Mouse (Mus musculus) layer of hippocampus, adult 8-10 months (tissue): ENCODE data around the gene Tiam1. TPM values are rescaled to one million over a fixed set of nuclear protein-coding genes. Genes with fewer than 3 reads are reported as not detected.

Experiments
- DNase-seq, 2 experiments: peaks; one replicate each; pipeline ENCODE4 v3.0.0; 2022; ENCODE audit warnings: low spot score in 2 of 2
- total RNA-seq, 4 experiments: library from RNA; stranded (reverse); gene quantifications; 2 replicates each; pipeline ENCODE4 v1.2.4; 2022

The Tiam1 gene
- total RNA-seq, 4 experiments from 2014 or later, result 103 to 125 (median 116) TPM

DNA sequence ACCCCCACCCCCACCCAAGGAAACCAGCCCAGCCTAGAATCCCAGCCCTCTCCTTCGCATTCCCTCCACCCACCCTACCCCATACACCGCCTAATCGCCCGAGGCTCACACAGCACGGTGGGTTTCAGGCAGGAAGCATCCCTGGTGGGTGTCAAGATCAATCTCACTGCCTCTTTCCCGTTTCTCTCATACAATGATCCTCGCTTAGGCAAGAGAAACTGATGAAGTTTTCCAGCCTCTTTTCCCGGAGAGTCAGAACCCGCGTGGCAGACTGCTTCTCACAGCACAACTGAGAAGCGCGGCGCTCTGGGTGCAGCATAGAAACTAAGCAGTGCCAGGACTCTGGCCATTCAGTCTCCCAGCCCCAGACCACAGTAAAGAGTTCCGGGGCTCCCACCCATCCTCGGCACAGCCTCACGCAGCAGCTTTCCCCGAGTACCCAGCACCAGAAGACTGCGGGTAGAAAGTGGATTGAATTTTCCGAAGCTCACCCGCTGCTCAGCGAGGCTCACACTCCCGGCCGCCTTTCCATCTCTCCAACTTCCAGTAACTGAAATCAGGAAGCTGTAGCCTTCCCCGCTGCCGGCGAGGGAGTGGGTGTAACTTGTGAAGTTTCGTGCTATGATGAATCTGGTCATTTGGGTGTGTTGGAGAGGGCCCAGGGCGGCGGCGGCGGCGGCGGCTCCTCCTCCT is 183.2 kb downstream of the Tiam1 start:
- DNase-seq, result peak; percentile 51 to 65

DNA sequence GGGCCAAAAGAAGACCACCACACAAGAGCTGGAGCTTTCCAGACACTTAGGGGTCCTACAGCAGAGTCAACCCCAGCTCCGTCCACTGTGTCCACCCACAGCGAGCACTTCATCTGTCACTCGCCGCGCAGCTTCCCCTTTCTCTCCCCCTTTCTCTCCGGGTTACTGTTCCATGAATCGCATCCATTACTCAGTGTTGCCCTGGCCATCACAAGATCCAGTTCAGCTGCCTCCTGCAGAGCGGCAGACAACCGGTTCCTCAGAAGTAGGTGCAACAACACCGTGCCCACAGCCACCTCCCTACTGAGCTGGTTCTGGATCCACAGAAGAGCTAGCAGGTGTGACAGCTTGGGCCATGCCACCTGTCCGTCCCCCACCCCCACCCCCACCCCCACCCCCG is 184.6 kb downstream of the Tiam1 start:
- DNase-seq, result no peak

DNA sequence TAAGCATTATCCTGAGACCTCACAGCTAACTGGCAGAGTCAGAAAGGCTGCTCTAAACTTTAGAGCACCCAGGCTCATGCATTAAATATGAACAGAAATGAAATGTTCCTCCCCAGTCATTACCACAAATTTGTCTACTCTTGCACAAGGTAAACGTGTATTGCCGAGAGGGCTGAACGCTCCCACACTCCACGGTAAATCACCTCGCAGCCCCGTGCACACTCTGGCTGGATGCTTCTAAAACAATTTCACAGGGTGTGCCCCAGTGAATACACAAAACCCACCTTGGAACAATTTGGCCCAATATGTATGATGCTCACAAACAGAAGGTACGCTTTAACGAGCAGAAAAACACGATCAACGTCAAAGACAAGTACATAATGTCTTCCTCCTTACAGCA is 185.5 kb downstream of the Tiam1 start:
- DNase-seq, result no peak

DNA sequence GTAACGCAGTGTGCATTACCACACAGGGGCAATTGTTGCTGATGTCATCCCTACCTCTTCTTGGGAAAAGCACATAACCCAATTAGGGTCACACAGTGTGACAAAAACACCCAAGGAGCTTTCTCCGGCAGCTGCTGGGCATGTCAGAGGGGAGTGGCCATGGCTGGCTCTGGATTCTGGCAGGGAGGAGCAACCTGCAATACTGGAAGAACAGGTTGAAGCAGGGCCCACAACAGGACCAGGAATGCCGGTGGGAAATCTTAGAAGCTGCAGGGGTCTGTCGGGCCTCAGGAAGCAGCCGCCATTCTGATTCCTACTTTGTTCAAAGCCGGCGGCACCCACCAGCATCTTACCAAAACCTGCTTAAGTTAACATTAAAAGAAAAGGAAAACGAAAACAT is 189.0 kb downstream of the Tiam1 start:
- no peak for DNase-seq

DNA sequence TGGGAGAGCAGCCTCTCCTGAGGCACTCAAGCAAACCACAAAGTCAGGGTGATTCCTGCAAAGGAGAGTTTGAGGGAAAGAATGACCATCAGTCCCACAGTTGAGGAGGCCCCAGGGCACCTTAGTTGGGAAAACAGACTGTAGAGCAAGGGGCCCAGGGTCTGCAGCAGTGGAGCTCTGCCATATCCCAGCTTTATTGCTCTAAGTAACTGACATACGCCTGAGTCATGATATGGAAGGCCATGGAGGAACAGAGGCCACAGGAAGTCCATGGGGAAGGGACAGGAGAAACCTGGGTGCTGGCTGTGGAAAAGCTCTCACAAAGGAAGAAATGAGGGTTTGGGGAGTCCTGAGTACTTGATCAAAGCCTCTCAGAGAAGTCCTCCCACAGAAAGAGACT is 189.5 kb downstream of the Tiam1 start:
- no peak for DNase-seq

DNA sequence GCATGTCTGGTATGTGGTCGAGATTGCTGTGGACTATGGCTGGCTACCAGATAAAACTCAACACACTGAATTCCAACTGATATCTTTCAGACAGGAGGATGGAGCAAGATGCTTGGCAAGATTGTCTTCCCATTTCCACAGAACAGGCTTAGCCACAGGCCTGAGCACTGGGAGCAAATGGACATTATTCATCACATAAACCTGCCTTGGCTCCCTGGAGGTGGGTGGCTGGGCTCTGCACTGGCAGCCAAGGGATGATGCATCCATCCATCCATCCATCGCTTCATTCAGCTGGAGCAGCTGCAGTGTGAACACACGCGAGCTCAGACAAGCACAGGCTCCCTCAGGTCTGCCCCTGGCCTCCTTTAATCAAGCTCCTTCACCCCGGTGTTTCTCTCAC is 190.7 kb downstream of the Tiam1 start:
- DNase-seq, result no peak

DNA sequence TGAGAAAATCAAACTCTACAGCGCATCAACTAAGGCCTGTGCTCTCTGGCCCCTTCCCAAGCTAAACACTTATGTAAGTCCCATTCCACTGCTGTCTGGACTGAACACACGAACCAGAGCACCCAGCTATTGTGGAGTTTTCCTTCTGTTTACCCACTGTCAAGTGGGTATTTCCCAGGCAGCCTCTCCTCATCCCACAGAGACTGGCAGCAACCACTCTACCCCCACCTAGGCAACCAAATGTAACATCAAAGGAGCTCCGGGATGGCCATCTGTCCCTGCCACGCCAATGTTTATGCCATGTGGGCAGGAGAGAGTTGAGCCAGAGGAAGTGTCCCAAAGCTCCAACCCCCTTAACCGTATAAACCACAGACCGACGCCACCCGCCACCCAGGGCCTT is 192.8 kb downstream of the Tiam1 start:
- no peak for DNase-seq

DNA sequence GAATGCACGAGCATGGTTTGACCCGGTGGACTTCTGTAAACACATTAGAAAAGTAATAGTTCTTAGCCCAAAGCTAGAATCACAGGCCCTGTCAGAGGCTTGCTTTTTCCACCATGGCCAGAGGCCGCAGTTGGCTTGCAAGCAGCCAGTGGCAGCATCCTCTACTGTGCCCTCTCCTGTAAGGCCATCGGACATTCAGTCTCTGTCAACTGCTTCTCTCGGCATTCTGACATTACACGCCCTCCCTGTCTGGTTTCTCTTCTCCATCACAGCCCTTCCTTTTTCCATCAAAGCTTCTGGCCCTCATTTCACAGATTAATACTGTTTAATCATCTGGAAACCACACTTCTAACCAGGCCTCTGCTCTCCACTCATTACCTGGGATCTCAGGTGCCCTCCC is 193.3 kb downstream of the Tiam1 start:
- no peak for DNase-seq

DNA sequence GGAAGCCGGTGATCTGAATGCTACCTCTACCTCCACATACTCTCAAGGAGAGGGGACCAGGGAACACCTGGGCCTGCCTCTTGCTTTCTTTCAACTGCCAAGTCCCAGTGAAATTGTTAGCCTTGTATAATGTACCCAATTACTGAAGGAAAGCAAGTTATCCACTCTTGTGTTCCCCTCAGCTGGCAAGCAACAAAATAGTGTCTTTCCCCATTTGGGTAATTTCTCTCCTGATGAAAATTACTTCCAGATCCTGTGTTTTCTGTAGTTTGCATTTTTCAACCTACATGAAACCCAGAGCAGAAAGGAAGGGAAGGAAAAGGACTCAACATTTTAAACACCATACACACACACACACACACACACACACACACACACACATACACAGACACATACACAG is 195.5 kb downstream of the Tiam1 start:
- DNase-seq, result no peak

DNA sequence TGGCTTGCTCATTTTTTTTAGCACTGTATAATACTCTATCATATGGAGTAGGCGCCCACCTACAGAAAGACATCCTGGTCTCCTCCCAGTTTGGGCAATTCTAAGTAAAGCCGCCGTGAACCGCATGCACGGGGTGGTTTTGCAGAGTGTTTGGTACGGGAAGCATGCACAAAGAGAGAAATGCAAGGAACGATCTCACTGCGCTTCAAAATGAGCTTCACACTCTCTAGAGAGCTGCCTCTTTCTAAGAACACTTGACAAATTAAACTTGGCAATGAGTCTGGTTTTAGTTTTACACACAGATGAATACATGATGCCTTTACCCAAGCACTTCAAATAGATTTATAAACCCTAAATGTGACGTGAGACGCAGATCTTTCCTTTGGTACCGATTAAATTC is 196.8 kb downstream of the Tiam1 start:
- DNase-seq, result no peak

DNA sequence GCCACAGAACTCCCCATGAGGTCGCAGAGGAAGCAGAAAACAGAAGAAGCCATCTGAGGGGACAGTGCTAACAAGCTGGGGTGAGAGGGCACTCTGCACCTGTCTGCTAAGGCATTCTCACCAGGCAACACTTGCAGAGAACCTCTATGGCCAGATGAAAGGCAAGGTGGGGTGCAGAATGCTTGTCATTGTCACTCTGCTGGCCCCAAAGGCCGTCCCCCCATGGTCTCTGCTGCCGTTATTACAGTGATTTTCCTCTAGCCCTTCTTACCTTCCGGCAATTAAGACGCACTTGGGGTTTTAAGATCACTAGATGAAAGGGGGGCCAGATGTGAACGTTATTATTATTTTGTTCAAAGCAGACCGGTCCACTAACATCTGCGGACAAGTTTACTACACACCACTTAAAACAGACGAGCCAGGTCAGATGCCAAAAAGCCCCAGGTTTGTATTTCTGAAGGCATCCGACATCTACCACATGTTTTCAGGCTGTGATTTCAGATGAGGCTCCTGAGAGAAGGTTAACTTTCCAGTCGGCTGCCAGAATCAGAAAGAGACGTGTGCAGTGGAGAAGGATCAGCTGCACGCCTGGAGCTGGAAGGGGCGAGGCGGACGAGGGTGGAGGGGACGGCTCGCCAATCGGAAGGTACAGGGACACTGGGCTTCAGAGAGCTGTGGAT is 198.8 kb downstream of the Tiam1 start:
- no peak for DNase-seq

DNA sequence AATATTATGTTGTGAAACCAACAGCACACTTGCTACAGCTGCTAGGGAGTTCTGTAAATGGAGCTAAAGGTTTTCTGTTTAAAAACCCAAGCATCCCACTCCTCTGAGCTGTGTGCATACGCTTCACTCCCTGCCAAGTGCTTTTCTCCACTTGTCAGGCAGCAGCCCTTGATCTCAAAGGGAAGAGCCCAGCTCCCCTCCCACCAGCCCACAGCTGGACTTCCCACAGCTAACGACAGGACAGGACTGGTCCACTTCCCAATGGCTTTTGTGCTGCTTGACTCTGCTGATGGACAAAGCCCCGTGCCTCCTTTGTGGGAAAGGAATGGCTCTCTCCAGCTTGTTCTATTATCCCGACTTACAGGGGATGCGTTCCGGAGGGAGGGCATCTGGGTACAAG is 199.5 kb downstream of the Tiam1 start:
- DNase-seq, result no peak

DNA sequence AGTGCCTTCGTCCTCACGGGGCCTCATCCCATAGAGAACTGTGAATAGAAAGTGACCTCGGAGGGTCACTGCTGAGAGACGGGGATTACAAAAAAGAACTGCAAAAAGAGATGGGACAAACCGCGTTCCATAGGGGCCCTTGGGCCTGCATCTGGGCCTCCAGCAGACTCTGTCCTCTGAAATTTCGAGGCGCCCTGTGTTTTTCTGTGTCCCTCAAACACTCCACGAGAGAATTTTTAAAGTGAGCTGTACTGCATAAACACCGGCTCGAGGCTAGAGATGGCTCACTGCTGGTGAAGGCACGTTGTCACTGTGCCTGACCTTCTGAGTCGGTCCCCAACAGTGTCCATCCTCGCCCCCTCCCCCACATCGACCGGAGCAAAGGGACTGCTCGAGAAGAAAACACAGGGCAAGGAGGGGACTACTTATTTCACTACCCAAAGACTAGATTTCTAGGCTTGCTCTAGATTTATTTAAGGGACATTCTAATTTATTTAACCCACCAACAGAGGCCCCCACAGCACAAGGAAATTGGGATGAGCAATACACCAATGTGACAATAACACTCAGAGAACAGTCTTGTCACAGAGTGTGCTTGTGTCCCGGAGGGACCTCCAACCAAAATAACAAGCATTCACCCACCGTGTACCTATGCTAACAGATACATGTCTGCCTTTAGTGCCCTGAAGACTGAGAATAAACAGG is 200.2 kb downstream of the Tiam1 start:
- no peak for DNase-seq

DNA sequence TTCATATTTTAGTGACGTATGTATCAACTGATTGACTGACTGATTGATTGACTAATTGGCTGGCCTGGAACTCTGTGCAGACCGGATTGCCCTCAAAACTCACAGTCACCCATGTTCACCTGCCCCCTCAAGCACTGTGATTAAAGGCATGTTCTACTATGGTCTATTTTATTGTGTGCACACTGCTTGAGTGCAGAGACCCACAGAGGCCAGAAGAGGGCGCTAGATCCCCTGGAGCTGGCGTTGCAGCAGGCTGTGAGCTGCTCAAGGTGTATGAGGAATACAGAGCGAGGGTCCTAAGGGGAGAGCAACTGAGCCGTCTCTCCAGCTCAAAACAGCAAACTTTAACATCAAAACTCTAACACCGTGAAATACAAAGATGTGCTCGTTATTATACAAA is 202.9 kb downstream of the Tiam1 start:
- DNase-seq, result no peak

DNA sequence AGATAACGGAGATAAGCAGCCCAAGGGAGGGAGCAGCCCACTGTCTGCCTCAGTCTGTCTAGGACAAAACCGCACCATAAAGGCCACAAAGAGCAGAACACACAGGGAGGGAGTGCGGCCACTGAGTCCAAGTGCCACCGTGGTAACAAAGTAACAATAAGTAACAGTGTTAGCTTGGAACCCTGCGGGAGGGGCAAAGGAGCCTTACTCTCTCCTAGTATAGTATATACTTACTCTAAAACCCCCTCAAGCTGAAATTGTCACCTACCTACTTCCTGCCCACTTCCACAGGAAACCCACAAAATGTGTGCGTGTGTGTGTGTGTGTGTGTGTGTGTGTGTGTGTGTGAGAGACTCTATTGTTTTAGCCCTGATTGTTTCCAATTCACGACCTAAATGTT is 205.3 kb downstream of the Tiam1 start:
- DNase-seq, result no peak

DNA sequence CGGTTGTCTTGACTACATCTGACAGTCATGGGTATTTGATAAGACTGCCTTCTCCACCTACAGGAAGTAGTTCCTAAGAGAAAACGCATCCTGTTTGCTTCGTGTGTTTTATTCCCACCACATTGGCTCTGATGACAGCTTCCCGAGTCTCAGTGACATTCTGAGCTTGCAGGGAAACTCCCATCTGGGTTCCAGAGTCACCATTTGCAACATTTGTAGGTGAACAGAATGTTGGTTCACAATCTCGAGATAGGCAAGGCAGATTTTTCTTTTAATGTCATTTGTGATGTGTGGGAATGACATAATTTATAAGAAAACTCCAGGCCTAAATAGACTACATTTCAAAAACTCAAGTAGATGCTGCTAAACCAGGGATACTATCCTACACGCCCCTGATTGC is 207.0 kb downstream of the Tiam1 start:
- no peak for DNase-seq

DNA sequence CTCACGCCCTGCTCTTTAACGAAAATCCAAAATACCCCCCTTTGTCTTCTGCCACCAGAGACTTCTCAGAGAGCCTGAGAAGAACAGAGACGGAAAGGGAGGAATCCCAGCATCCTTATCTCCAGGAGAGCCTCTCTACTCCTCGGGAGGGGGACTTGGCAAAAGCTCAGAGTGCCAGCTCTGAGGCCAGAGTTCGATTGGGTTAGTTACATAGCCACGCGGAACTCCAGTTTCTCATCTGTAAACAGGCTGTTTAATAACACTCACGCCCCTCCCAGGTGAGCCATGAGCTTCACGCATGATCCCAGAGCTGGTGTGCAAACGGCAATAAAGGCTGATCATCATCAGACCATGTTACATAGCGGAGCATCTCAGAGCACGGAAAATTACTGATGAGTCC is 208.2 kb downstream of the Tiam1 start:
- no peak for DNase-seq

DNA sequence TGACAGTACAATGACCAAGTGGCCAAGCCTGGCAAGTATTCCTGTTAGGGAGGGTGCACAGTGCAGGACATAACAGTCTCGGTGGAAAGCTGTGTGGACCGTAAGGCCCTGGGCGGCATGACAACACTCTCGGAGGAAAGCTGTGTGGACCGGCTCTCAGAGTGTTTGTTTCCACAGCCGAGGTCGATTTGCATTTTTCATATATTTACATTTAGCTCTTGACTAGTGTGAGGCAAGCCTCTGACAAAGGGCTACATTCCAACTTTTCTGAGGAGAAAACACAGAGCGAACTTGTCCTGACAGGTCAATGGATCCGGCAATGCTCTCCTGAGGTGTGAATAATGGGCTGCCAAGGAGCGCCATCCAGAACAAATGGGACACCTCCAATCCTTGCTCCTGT is 209.0 kb downstream of the Tiam1 start:
- no peak for DNase-seq

DNA sequence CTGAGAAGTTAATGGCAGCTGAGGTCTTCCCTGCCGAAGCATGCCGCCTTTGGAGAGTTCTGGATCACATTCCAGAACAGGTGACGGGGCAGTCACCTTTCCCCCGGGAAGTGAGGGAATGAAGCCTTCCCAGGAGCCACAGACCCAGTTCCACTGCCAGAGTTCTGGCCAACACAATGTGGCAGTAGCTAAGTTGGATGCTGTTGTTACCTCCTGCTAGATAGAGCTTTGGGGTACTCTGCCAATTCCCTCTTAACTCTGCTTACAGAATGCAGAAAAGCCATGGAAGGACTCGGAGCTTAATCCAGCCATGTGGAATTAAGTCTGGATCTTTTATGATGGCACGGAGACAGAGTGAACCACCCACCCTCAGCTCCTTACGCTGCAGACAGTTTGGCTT is 209.6 kb downstream of the Tiam1 start:
- no peak for DNase-seq

DNA sequence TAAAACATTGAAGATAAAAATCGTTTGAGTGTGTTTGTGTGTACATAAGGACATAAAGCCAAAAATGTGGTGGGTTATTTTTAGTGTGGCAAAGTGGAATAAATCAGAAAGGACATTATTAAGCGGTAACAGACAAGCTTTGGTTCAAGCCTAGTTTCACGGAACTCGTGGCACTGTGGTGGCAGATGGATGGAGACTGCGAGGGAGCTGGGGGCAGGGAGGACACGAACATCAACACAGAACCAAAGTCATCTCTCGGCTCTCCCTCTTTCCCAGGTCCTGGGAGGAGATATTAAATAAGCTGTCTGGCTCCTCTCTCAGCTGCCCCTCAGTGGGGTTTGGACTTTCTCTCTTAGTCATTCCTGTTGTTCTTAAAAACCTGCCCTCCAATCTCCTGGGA is 215.0 kb downstream of the Tiam1 start:
- no peak for DNase-seq

DNA sequence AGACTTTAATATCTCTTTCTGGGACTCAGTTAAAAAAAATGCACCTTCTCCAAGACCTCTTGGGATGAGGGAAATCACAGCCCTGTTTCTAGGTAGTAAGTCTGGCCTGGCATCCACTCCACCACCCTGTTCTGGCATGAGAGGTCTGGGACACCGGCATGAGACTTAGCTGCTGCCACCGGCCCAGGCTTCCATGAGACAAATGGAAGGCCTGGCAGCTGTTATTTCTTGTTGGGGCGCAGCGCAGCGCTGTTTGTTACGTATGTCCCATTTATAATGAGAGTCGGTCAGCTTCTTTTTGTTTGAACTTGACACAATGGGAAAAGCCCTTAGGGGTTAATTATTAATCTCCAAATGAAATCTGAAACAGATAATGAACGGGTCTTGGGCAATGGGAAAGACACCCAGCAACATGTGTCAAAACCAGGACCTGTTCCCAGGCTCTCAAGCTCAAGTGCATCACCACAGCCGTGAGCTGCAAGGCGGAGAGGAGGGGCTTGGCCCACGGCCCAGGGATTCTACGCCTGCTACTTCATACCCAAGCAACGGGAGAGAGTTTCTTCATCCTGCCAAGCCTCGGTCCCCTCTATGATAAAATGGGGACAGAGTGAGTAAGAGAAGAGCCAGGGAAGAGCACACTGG is 219.2 kb downstream of the Tiam1 start:
- DNase-seq, result no peak

DNA sequence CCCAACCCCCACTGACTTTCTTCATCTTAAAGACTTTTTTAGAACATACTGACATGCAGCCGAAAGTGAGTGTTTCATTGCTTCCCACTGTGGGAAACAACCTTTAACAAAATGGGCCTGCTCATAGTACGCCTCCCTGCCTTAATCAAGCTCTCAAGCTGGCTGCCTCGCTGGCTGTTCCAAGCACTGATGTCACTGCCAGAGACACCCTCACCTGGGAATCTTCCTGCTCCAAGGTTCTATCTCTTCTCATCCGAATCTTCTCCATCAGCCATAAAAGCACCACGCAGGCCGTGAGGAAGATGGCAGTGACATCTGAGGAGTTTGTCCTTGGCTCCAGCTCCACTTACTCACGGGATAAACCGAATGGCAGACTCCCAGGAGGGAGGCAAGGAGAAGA is 220.3 kb downstream of the Tiam1 start:
- no peak for DNase-seq
